Mouse (Mus musculus) intestine, postnatal 0 days (tissue): ENCODE data around the gene Acat3. TPM values are rescaled to one million over a fixed set of nuclear protein-coding genes. Genes with fewer than 3 reads are reported as not detected.
"Not testable (repeated sequence)": the region's sequence is repeated elsewhere in the genome, so short reads cannot be mapped to it uniquely, and the experiment has no call there.

Source experiments
- ATAC-seq: fragments of 200-750 bp; cut with Nextera tagmentation; 2 replicates; pipeline ENCODE4 v1.8.0; 2017; ENCODE audit warnings: mild to moderate bottlenecking, moderate TSS enrichment, moderate library complexity
- H3K27ac ChIP-seq: fragments of 300-500 bp; sonication (generic); 2 replicates; pipeline ENCODE4 v1.5.1; 2014; ENCODE audit warnings: mild to moderate bottlenecking, low read depth, low read length, moderate library complexity
- H3K27me3 ChIP-seq: fragments of 300-500 bp; sonication (generic); replicated peaks from 2 replicates; pipeline ENCODE4 v1.6.1; 2014; ENCODE audit warnings: low read length, mixed read lengths; ENCODE audit not compliant: control insufficient read depth, insufficient read depth
- H3K36me3 ChIP-seq: fragments of 300-500 bp; sonication (generic); 2 replicates; pipeline ENCODE4 v1.6.1; 2014; ENCODE audit warnings: mild to moderate bottlenecking, moderate library complexity; ENCODE audit not compliant: control insufficient read depth, insufficient read depth
- H3K4me1 ChIP-seq: fragments of 300-500 bp; sonication (generic); replicated peaks from 2 replicates; pipeline ENCODE4 v1.6.1; 2014; ENCODE audit warnings: antibody characterized with exemption, low read length, mixed read lengths; ENCODE audit not compliant: control insufficient read depth, insufficient read depth
- H3K4me2 ChIP-seq: fragments of 300-500 bp; sonication (generic); replicated peaks from 2 replicates; pipeline ENCODE4 v1.6.1; 2014; ENCODE audit warnings: low read depth, mild to moderate bottlenecking, moderate library complexity
- H3K4me3 ChIP-seq: fragments of 300-500 bp; sonication (generic); 2 replicates; pipeline ENCODE4 v1.5.1; 2014; ENCODE audit warnings: low read depth, low read length
- H3K9ac ChIP-seq: fragments of 300-500 bp; sonication (generic); 2 replicates; pipeline ENCODE4 v1.6.1; 2014; ENCODE audit warnings: mild to moderate bottlenecking, low read depth, low read length
- H3K9me3 ChIP-seq: fragments of 300-500 bp; sonication (generic); 2 replicates; pipeline ENCODE4 v1.6.1; 2016; ENCODE audit warnings: mixed run types; ENCODE audit not compliant: control insufficient read depth
- CTCF ChIP-seq: sonication (generic); IDR thresholded peaks from 2 replicates; pipeline ENCODE4 v1.5.1; 2016; ENCODE audit warnings: low read depth, mild to moderate bottlenecking, control low read depth, antibody characterized with exemption, moderate library complexity
- WGBS: fragments of 180-500 bp; shearing (Covaris S2); extraction: QIAGEN DNeasy Blood & Tissue Kit; methylation state at CpG from one replicate; pipeline ENCODE4 v1.1.7; 2014; 5-methylcytosine and 5-hydroxymethylcytosine counted together
- polyA plus RNA-seq: library from polyadenylated mRNA; unstranded; fragments of >200 nt; fragmentation: Nextera tagmentation; extraction: Ambion mirVana; gene quantifications from 2 replicates; pipeline ENCODE4 v1.2.1, GENCODE M21; 2015

Acat3 gene
- polyA plus RNA-seq: 0.18 and 0.51 TPM in 2 replicates

DNA sequence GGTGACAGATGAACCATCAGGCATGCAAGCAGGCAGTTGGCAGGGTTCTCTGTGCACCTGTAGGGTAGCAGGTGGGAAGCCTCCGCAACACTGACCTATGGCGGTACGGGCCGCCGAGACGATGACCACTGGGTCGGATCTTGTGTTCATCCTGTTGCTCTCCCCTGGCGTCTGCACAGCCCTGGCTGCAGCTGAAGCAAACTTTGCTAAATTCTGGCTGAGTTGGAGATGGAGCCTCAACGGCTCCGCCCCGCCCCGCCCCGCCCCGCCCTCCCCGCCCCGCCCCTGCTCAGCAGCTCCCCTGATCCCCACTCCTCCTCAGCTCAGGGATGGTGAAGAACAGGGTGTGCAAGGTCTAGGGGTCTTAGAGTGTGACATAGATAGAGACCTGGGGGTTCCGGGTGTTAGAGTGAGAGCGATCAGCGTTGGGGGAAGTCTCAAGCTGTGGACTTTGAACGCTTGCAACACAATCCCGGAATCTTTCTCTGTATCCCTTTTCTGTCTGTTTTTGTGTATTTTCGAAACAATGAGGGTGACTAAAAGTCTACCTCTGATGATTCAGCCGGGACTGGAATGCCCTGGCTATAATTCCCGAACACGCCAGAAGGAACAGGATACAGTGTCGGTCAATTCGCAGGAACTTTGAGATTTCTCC is at the start of gene Acat3:
Gene Acat3, minus strand, starts transcription at position 450 of the 655 bp plus-strand sequence.
- peak; percentile 66 for ATAC-seq
- H3K36me3 ChIP-seq: peaks cover 15% of the 10 kb centered on the region
- peak within 1 kb of the TSS; percentile 26 for H3K9ac ChIP-seq
- WGBS: 6% methylated on average over 27 of the region's 27 CpGs
- no peaks in the 10 kb centered on the region for H3K9me3 ChIP-seq
- peak within 1 kb of the TSS; percentile 41 for H3K27ac ChIP-seq
- H3K4me1 ChIP-seq: no peaks in the 10 kb centered on the region
- TF ChIP-seq CTCF: no peak
- peak within 1 kb of the TSS; percentile 43 for H3K4me3 ChIP-seq
- peak within 1 kb of the TSS; percentile 69 for H3K4me2 ChIP-seq
- H3K27me3 ChIP-seq: no peaks in the 10 kb centered on the region

- H3K4me1 ChIP-seq, H3K27ac ChIP-seq, H3K4me3 ChIP-seq, H3K27me3 ChIP-seq, H3K9me3 ChIP-seq, H3K4me2 ChIP-seq, ATAC-seq, H3K9ac ChIP-seq: not testable (repeated sequence)
- H3K36me3 ChIP-seq: peaks cover 17% of the 10 kb centered on the region; the same call in 1 of the 2 replicates
- TF ChIP-seq CTCF: peak; percentile 44
- whole genome bisulfite sequencing: 90% methylated on average over 8 of the region's 8 CpGs
Measured at GRCm38 (mm10) chr17:12988096-12988495, 47.7 kb upstream of the Acat3 start.

GRCm38 (mm10) chr17:12983988-12984387 is 43.6 kb upstream of the Acat3 start:
- ATAC-seq: no peak
- Histone ChIP-seq H3K9me3 (no peaks in the 10 kb centered on the region), H3K27me3 (no peaks in the 10 kb centered on the region), H3K9ac (no peak overlapping the region), H3K36me3 (peaks cover 44% of the 10 kb centered on the region), H3K4me1 (no peaks in the 10 kb centered on the region), H3K27ac (no peak overlapping the region), H3K4me3 (no peak overlapping the region), H3K4me2 (no peak overlapping the region)
- WGBS: 62% methylated on average over 2 of the region's 2 CpGs
- no peak for TF ChIP-seq CTCF

GRCm38 (mm10) chr17:12978546-12978945 is 38.1 kb upstream of the Acat3 start:
- no peaks in the 10 kb centered on the region for H3K27me3 ChIP-seq
- ATAC-seq: no peak
- WGBS: 100% methylated on average over 1 of the region's 1 CpGs
- no peak for TF ChIP-seq CTCF
- peaks cover 55% of the 10 kb centered on the region for H3K36me3 ChIP-seq
- H3K9me3 ChIP-seq: no peaks in the 10 kb centered on the region
- H3K4me1 ChIP-seq: no peaks in the 10 kb centered on the region
- H3K4me2 ChIP-seq: no peak overlapping the region
- H3K4me3 ChIP-seq: no peak overlapping the region
- H3K9ac ChIP-seq: no peak overlapping the region
- H3K27ac ChIP-seq: no peak overlapping the region

DNA sequence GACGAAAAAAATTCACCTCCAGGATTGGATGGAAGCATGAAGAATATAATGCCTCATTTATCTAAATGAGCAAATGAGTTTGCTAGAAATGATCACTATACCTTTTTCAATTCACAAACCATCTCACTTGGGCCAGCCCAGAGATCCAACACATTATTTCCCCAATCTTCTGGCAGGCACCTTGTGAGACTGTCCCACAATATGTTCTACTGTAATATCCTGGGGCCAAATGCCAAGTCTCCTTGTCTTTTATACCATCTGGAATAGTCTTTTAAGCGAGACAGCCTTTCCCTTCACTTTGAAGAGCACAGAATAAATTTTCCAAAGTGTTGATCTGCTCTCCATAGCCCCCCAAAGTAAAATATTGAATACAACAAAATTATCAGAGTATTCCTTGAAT is 33.5 kb upstream of the Acat3 start:
- no peak for TF ChIP-seq CTCF
- H3K4me2 ChIP-seq: no peak overlapping the region
- ATAC-seq: no peak
- H3K27ac ChIP-seq: no peak overlapping the region
- no peaks in the 10 kb centered on the region for H3K9me3 ChIP-seq
- peaks cover 43% of the 10 kb centered on the region for H3K36me3 ChIP-seq
- 82% methylated on average over 2 of the region's 2 CpGs for WGBS
- H3K27me3 ChIP-seq: no peaks in the 10 kb centered on the region
- H3K4me3 ChIP-seq: no peak overlapping the region
- H3K9ac ChIP-seq: no peak overlapping the region
- no peaks in the 10 kb centered on the region for H3K4me1 ChIP-seq

GRCm38 (mm10) chr17:12967173-12967572 is 26.8 kb upstream of the Acat3 start:
- H3K27ac ChIP-seq: no peak overlapping the region
- no peak overlapping the region for H3K4me2 ChIP-seq
- no peak overlapping the region for H3K9ac ChIP-seq
- no peak for ATAC-seq
- H3K4me1 ChIP-seq: no peaks in the 10 kb centered on the region
- H3K27me3 ChIP-seq: no peaks in the 10 kb centered on the region
- no peaks in the 10 kb centered on the region for H3K9me3 ChIP-seq
- H3K4me3 ChIP-seq: no peak overlapping the region
- no peak for TF ChIP-seq CTCF
- peaks cover 33% of the 10 kb centered on the region for H3K36me3 ChIP-seq
- 96% methylated on average over 2 of the region's 2 CpGs for WGBS
